Mouse (Mus musculus) heart, postnatal 0 days (tissue): ENCODE measurements around the gene Pik3ca.

Experiments
- CTCF ChIP-seq: IDR thresholded peaks from 2 replicates; pipeline ENCODE4 v1.5.1; 2016; ENCODE audit warnings: antibody characterized with exemption, control low read depth, low read depth
- EP300 ChIP-seq: IDR thresholded peaks from 2 replicates; pipeline ENCODE4 v1.6.1; 2016; ENCODE audit warnings: antibody characterized with exemption, low read depth

DNA sequence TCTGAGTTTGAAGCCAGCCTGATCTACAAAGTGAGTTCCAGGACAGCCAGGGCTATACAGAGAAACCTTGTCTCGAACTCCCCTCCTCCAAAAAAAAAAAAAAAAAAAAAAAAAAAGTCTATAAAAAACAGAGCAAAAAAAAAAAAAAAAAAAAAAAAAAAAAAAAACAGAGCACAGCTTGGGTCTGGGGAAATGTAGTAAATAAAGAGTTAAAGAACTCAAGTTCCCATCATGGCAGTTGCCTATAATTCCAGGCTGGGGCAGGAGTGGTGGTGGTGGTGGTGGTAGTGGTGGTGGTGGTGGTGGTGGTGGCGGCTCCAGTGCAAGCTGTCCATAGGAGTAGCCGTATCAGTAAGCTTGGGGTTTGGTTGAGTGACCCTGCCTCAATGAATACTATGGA lies 85.6 kb downstream of the Pik3ca start:
- TF ChIP-seq CTCF: no peak
- TF ChIP-seq EP300: no peak
